Mouse (Mus musculus) hindbrain, embryonic 11.5 days (tissue): Measurements from ENCODE around the gene Zfp811. TPM values are rescaled to one million over a fixed set of nuclear protein-coding genes. Genes with fewer than 3 reads are reported as not detected.
"Not testable (repeated sequence)": the region's sequence is repeated elsewhere in the genome, so short reads cannot be mapped to it uniquely, and the experiment has no call there.

Experiments used
- ATAC-seq: fragments of 200-750 bp; cut with Nextera tagmentation; 2 replicates; pipeline ENCODE4 v1.8.0; 2017; ENCODE audit warnings: mild to moderate bottlenecking, moderate TSS enrichment, moderate library complexity; ENCODE audit not compliant: low FRiP score
- DNase-seq: peaks from one replicate; pipeline ENCODE4 v3.0.0-alpha.2; 2015; ENCODE audit warnings: low spot score
- H3K27ac ChIP-seq: fragments of 300-500 bp; sonication (generic); 2 replicates; pipeline ENCODE4 v1.5.1; 2014; ENCODE audit warnings: mild to moderate bottlenecking, low read depth, low read length
- H3K27me3 ChIP-seq: fragments of 300-500 bp; sonication (generic); 2 replicates; pipeline ENCODE4 v1.6.1; 2014; ENCODE audit warnings: mild to moderate bottlenecking, low read length, moderate library complexity, mixed read lengths; ENCODE audit not compliant: control insufficient read depth, insufficient read depth
- H3K36me3 ChIP-seq: fragments of 300-500 bp; sonication (generic); 2 replicates; pipeline ENCODE4 v1.6.1; 2014; ENCODE audit warnings: mild to moderate bottlenecking, low read length, moderate library complexity, mixed read lengths; ENCODE audit not compliant: control insufficient read depth, insufficient read depth
- H3K4me1 ChIP-seq: fragments of 300-500 bp; sonication (generic); replicated peaks from 2 replicates; pipeline ENCODE4 v1.6.1; 2014; ENCODE audit warnings: low read length, mixed read lengths; ENCODE audit not compliant: control insufficient read depth, insufficient read depth
- H3K4me2 ChIP-seq: fragments of 300-500 bp; sonication (generic); replicated peaks from 2 replicates; pipeline ENCODE4 v1.6.1; 2014; ENCODE audit warnings: mild to moderate bottlenecking, low read depth, low read length
- H3K4me3 ChIP-seq: fragments of 300-500 bp; sonication (generic); 2 replicates; pipeline ENCODE4 v1.5.1; 2014; ENCODE audit warnings: low read depth, low read length
- H3K9ac ChIP-seq: fragments of 300-500 bp; sonication (generic); 2 replicates; pipeline ENCODE4 v1.6.1; 2014; ENCODE audit warnings: low read depth, low read length
- H3K9me3 ChIP-seq: fragments of 300-500 bp; sonication (generic); 2 replicates; pipeline ENCODE4 v1.6.1; 2016; ENCODE audit warnings: low read length; ENCODE audit not compliant: control insufficient read depth
- WGBS: fragments of 180-500 bp; shearing (Covaris S2); extraction: QIAGEN DNeasy Blood & Tissue Kit; methylation state at CpG from one replicate; pipeline ENCODE4 v1.1.7; 2014; 5-methylcytosine and 5-hydroxymethylcytosine counted together
- polyA plus RNA-seq: library from polyadenylated mRNA; unstranded; fragments of >200 nt; fragmentation: Nextera tagmentation; extraction: Ambion mirVana; gene quantifications from 2 replicates; pipeline ENCODE4 v1.2.1, GENCODE M21; 2014

Gene Zfp811
- 43.0 and 49.1 TPM in 2 replicates for polyA plus RNA-seq

- Histone ChIP-seq H3K4me1 (peaks cover 5% of the 10 kb centered on the region), H3K27me3 (no peaks in the 10 kb centered on the region), H3K27ac (peak within 1 kb of the TSS; percentile 90), H3K36me3 (no peaks in the 10 kb centered on the region), H3K4me2 (peak within 1 kb of the TSS; percentile 54), H3K9me3 (no peaks in the 10 kb centered on the region), H3K4me3 (peak within 1 kb of the TSS; percentile 59), H3K9ac (peak within 1 kb of the TSS; percentile 78)
- under 1% methylated on average over 17 of the region's 17 CpGs for WGBS
- peak; percentile 90 for ATAC-seq
- peak; percentile 79 for DNase-seq
These were observed at the start of gene Zfp811 for GRCm38 (mm10) chr17:32809544-32810374. TSS of gene Zfp811 (minus strand) at chr17:32809931.

GRCm38 (mm10) chr17:32856713-32857112 is 47.0 kb upstream of the Zfp811 start:
- not testable (repeated sequence) for H3K4me2 ChIP-seq, H3K4me3 ChIP-seq, DNase-seq, H3K9me3 ChIP-seq, H3K4me1 ChIP-seq, H3K27ac ChIP-seq, H3K27me3 ChIP-seq, H3K9ac ChIP-seq, H3K36me3 ChIP-seq, ATAC-seq
- WGBS, result 66% methylated on average over 2 of the region's 6 CpGs

- no peaks in the 10 kb centered on the region for H3K36me3 ChIP-seq
- no peak overlapping the region for H3K27ac ChIP-seq
- WGBS, result 37% methylated on average over 7 of the region's 7 CpGs
- no peak for ATAC-seq
- no peaks in the 10 kb centered on the region for H3K27me3 ChIP-seq
- DNase-seq, result no peak
- H3K9me3 ChIP-seq, result no peaks in the 10 kb centered on the region
- H3K4me1 ChIP-seq, result no peaks in the 10 kb centered on the region
- H3K9ac ChIP-seq, result no peak overlapping the region
- no peak overlapping the region for H3K4me2 ChIP-seq
- H3K4me3 ChIP-seq, result no peak overlapping the region
These were observed 41.9 kb upstream of the Zfp811 start for GRCm38 (mm10) chr17:32851581-32851980.

GRCm38 (mm10) chr17:32841388-32841787 is 31.7 kb upstream of the Zfp811 start:
- Histone ChIP-seq H3K4me1 (no peaks in the 10 kb centered on the region), H3K4me3 (no peak overlapping the region), H3K36me3 (no peaks in the 10 kb centered on the region), H3K9me3 (no peaks in the 10 kb centered on the region), H3K4me2 (no peak overlapping the region), H3K27ac (no peak overlapping the region), H3K27me3 (no peaks in the 10 kb centered on the region), H3K9ac (no peak overlapping the region)
- ATAC-seq (peak; percentile 73; the same call in 1 of the 2 replicates), DNase-seq (peak; percentile 48)
- WGBS, result 42% methylated on average over 2 of the region's 2 CpGs

- H3K27me3 ChIP-seq, result no peaks in the 10 kb centered on the region
- no peaks in the 10 kb centered on the region for H3K36me3 ChIP-seq
- H3K4me3 ChIP-seq, result no peak overlapping the region
- ATAC-seq (no peak), DNase-seq (no peak)
- H3K9ac ChIP-seq, result no peak overlapping the region
- H3K9me3 ChIP-seq, result no peaks in the 10 kb centered on the region
- no peak overlapping the region for H3K4me2 ChIP-seq
- H3K27ac ChIP-seq, result no peak overlapping the region
- H3K4me1 ChIP-seq, result no peaks in the 10 kb centered on the region
- WGBS, result 46% methylated on average over 15 of the region's 15 CpGs
These were observed 29.5 kb upstream of the Zfp811 start for GRCm38 (mm10) chr17:32839083-32839802.

- Histone ChIP-seq H3K27ac (no peak overlapping the region), H3K9ac (peak overlapping the region; percentile 94; the same call in 1 of the 2 replicates), H3K9me3 (no peaks in the 10 kb centered on the region), H3K27me3 (no peaks in the 10 kb centered on the region), H3K36me3 (no peaks in the 10 kb centered on the region), H3K4me2 (peak overlapping the region; percentile 35), H3K4me1 (no peaks in the 10 kb centered on the region; the same call in 1 of the 2 replicates), H3K4me3 (peak overlapping the region; percentile 84)
- WGBS, result 35% methylated on average over 3 of the region's 3 CpGs
- DNase-seq (no peak), ATAC-seq (peak; percentile 7; the same call in 1 of the 2 replicates)
These were observed 20.7 kb upstream of the Zfp811 start for GRCm38 (mm10) chr17:32830418-32830782.

- H3K4me2 ChIP-seq, result peak within 1 kb of the TSS; percentile 67
- H3K4me3 ChIP-seq, result peak within 1 kb of the TSS; percentile 84
- H3K4me1 ChIP-seq, result no peaks in the 10 kb centered on the region; the same call in 1 of the 2 replicates
- 2% methylated on average over 35 of the region's 35 CpGs for WGBS
- DNase-seq (peak; percentile 86), ATAC-seq (peak; percentile 98)
- no peaks in the 10 kb centered on the region for H3K27me3 ChIP-seq
- H3K9me3 ChIP-seq, result no peaks in the 10 kb centered on the region
- peak within 1 kb of the TSS; percentile 79 for H3K27ac ChIP-seq
- peak within 1 kb of the TSS; percentile 94 for H3K9ac ChIP-seq
- H3K36me3 ChIP-seq, result no peaks in the 10 kb centered on the region
These were observed 20.0 kb upstream of the Zfp811 start, which contains the start of gene Zfp799 for GRCm38 (mm10) chr17:32829540-32830417. TSS of gene Zfp799 (minus strand) at chr17:32830261.
